Mouse (Mus musculus) megakaryocyte, embryonic 14.5 days (primary cell): Measurements from ENCODE around the gene Cpn1. TPM values are rescaled to one million over a fixed set of nuclear protein-coding genes. Genes with fewer than 3 reads are reported as not detected.

Experiments
- H3K27me3 ChIP-seq: replicated peaks from 2 replicates; pipeline ENCODE3; 2012; ENCODE audit warnings: inconsistent platforms
- H3K36me3 ChIP-seq: replicated peaks from 2 replicates; pipeline ENCODE3; 2012; ENCODE audit warnings: low read length, inconsistent platforms, mixed read lengths
- H3K4me1 ChIP-seq: 2 replicates; pipeline ENCODE4 v1.6.1; 2012; ENCODE audit warnings: inconsistent platforms
- H3K4me3 ChIP-seq: replicated peaks from 2 replicates; pipeline ENCODE3; 2012; ENCODE audit warnings: moderate library complexity, mild to moderate bottlenecking, inconsistent platforms
- H3K9me3 ChIP-seq: 2 replicates; pipeline ENCODE4 v1.6.1; 2012; ENCODE audit warnings: inconsistent platforms
- FLI1 ChIP-seq: IDR thresholded peaks from 2 replicates; pipeline ENCODE4 v1.6.1; 2012; ENCODE audit warnings: low read length, inconsistent platforms, mixed read lengths
- GATA1 ChIP-seq: IDR thresholded peaks from 3 replicates; pipeline ENCODE4 v1.6.1; 2012; ENCODE audit warnings: mixed read lengths, low read length, inconsistent platforms, borderline replicate concordance
- polyA plus RNA-seq: library from polyadenylated mRNA; stranded (reverse); fragments of >175 nt; gene quantifications from 2 replicates; pipeline ENCODE4 v1.2.3, GENCODE M21; 2012; ENCODE audit warnings: low replicate concordance; ENCODE audit not compliant: insufficient read depth

The Cpn1 gene
- polyA plus RNA-seq, 1 experiment = not detected

GRCm38 (mm10) chr19:43949111-43949810 lies 37.1 kb downstream of the Cpn1 start:
- Histone ChIP-seq H3K36me3 (no peaks in the 10 kb centered on the region), H3K4me1 (peaks cover 3% of the 10 kb centered on the region; the same call in 1 of the 2 replicates), H3K4me3 (no peak overlapping the region), H3K27me3 (peaks cover 35% of the 10 kb centered on the region), H3K9me3 (peaks cover 10% of the 10 kb centered on the region)
- TF ChIP-seq GATA1 (no peak), FLI1 (no peak)

- Histone ChIP-seq H3K4me3 (no peak overlapping the region), H3K27me3 (peaks cover 24% of the 10 kb centered on the region), H3K36me3 (no peaks in the 10 kb centered on the region), H3K9me3 (0 out of 2 replicates have a peak, but pooled peaks cover under 1% of the 10 kb centered on the region), H3K4me1 (peaks cover 17% of the 10 kb centered on the region)
- TF ChIP-seq FLI1 = no peak
- TF ChIP-seq GATA1 = no peak
Observed at GRCm38 (mm10) chr19:43944566-43944965, 41.8 kb downstream of the Cpn1 start.

- Histone ChIP-seq H3K9me3 (no peaks in the 10 kb centered on the region), H3K4me1 (peaks cover 29% of the 10 kb centered on the region), H3K36me3 (no peaks in the 10 kb centered on the region), H3K4me3 (no peak overlapping the region), H3K27me3 (peaks cover 18% of the 10 kb centered on the region)
- TF ChIP-seq FLI1 (no peak), GATA1 (no peak)
Observed at GRCm38 (mm10) chr19:43943076-43943475, 43.3 kb downstream of the Cpn1 start.

- no peak for TF ChIP-seq FLI1
- TF ChIP-seq GATA1 = no peak
- Histone ChIP-seq H3K36me3 (no peaks in the 10 kb centered on the region), H3K4me1 (peaks cover 46% of the 10 kb centered on the region), H3K27me3 (peaks cover 9% of the 10 kb centered on the region), H3K9me3 (no peaks in the 10 kb centered on the region), H3K4me3 (peak within 1 kb of the TSS; percentile 95)
Observed at GRCm38 (mm10) chr19:43939769-43940689, 46.3 kb downstream of the Cpn1 start, which contains the start of gene Dnmbp. Dnmbp (minus strand) TSS chr19:43940191.

GRCm38 (mm10) chr19:43939171-43939768 lies 47.1 kb downstream of the Cpn1 start:
- Histone ChIP-seq H3K4me1 (peaks cover 46% of the 10 kb centered on the region), H3K36me3 (no peaks in the 10 kb centered on the region), H3K9me3 (no peaks in the 10 kb centered on the region), H3K4me3 (peak overlapping the region; percentile 95), H3K27me3 (peaks cover 4% of the 10 kb centered on the region)
- TF ChIP-seq GATA1 = no peak
- no peak for TF ChIP-seq FLI1

GRCm38 (mm10) chr19:43938355-43938754 lies 48.0 kb downstream of the Cpn1 start:
- Histone ChIP-seq H3K4me3 (peak overlapping the region; percentile 72), H3K9me3 (no peaks in the 10 kb centered on the region), H3K4me1 (peaks cover 51% of the 10 kb centered on the region), H3K27me3 (peaks cover 4% of the 10 kb centered on the region), H3K36me3 (no peaks in the 10 kb centered on the region)
- TF ChIP-seq FLI1 (no peak), GATA1 (no peak)

- Histone ChIP-seq H3K36me3 (no peaks in the 10 kb centered on the region), H3K27me3 (no peaks in the 10 kb centered on the region), H3K4me1 (peaks cover 44% of the 10 kb centered on the region), H3K9me3 (no peaks in the 10 kb centered on the region), H3K4me3 (no peak overlapping the region)
- TF ChIP-seq FLI1 = no peak
- TF ChIP-seq GATA1 = no peak
Observed at GRCm38 (mm10) chr19:43930926-43931325, 55.4 kb downstream of the Cpn1 start.

- Histone ChIP-seq H3K36me3 (no peaks in the 10 kb centered on the region), H3K9me3 (no peaks in the 10 kb centered on the region)
- no peak for TF ChIP-seq FLI1
- no peak for TF ChIP-seq GATA1
Observed at GRCm38 (mm10) chr19:43930366-43930765, 56.0 kb downstream of the Cpn1 start.

GRCm38 (mm10) chr19:43929869-43930268 lies 56.5 kb downstream of the Cpn1 start:
- no peaks in the 10 kb centered on the region for H3K27me3 ChIP-seq
- no peak for TF ChIP-seq GATA1
- TF ChIP-seq FLI1 = no peak
- no peaks in the 10 kb centered on the region for H3K9me3 ChIP-seq
- no peak overlapping the region for H3K4me3 ChIP-seq
- peaks cover 51% of the 10 kb centered on the region for H3K4me1 ChIP-seq
- no peaks in the 10 kb centered on the region for H3K36me3 ChIP-seq

More at GRCm38 (mm10) chr19:43930366-43930765, 56.0 kb downstream of the Cpn1 start:
- Histone ChIP-seq H3K27me3 (no peaks in the 10 kb centered on the region), H3K4me1 (peaks cover 49% of the 10 kb centered on the region), H3K4me3 (no peak overlapping the region)
